Mouse (Mus musculus): ENCODE measurements at regions not wholly inside any gene's neighbourhood (a gene's known extent, or its start where the extent isn't known, plus 50 kb on each side); places are given as distances from the start of the nearest gene placed in this dataset.

DNA sequence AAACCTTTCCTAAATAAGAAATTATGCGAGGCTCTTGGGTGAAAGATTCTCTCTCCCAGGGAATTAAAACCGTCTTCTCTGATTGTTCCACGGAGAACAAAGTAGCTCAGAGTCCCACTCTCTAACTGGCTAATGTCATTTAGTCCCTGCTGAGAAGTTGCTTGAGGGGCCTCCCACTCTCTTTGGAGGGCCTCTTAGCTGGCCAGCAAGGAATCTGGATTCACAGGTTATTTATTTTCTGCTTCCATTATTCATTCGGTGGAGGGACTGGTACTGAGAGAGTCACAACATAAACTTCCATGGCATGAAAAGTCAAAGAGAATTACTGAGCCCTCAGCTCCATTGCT, 210.8 kb downstream of the Mex3b start:
- no peak for DNase-seq

DNA sequence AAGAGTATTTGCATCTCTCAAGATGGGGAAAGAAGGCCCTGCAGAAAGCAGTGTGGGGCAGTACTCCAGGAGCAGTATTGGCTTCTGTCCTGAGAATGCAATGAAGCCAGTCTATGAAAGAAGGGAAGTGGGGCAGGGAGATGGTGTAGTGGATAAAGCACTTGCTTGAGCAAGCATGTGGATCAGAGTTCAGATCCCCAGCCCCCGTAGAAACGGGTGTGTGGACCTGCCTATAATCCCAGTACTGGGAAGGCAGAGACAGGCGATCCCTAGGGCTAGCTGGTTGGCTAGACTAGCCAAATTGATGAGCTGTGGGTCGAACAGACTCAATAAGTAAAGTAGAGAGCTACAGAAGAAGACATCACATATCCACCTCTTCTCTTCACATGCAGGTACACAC, 211.6 kb downstream of the Mex3b start:
- DNase-seq: no peak

DNA sequence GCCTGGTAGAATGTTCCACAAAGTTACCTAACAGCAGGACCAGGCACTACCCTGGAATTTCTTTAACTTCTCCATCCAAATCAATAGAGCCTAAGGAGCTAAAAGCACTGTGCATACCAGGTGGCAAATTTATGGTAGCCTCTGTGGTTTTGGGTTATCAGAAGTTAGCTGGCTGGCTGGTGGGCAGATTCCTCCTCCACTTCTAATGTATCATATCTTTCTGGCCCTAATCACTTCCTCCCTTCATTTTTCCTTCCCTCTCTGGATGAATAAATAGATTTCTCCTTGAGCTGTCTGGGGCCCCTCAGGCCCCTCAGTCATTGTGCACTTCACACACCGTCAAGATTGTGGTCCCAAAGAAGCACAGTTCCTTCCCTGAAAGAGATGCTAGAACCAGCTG, 212.7 kb downstream of the Mex3b start:
- DNase-seq: no peak

DNA sequence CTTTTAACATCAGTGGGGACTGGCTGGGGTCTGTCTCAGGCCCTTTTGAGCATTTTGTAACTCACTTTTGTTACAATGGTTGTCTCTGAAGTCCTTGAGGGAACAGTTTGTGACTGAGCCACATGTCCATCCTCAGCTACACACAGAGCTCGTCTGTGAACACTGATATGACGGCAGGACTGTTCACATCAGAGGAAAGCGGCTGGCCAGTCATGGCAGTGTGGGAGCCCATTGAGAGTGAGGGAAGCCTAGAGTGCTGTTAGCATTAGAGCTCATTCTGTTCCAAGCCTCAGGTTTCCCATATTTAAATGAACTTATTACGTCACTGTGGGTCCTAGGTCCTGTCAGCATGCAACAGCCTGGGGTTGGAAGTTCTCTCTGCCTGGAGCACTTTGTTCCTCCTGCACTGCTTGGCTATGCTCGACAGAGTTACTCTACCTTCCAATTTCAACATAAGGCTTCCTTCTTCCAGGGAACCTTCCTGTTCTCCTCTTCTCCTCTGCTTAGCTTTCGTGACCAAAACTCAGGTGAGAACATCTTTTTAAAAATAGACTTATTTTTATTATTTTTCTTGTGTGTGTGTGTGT, 217.5 kb downstream of the Mex3b start:
- no peak for DNase-seq

DNA sequence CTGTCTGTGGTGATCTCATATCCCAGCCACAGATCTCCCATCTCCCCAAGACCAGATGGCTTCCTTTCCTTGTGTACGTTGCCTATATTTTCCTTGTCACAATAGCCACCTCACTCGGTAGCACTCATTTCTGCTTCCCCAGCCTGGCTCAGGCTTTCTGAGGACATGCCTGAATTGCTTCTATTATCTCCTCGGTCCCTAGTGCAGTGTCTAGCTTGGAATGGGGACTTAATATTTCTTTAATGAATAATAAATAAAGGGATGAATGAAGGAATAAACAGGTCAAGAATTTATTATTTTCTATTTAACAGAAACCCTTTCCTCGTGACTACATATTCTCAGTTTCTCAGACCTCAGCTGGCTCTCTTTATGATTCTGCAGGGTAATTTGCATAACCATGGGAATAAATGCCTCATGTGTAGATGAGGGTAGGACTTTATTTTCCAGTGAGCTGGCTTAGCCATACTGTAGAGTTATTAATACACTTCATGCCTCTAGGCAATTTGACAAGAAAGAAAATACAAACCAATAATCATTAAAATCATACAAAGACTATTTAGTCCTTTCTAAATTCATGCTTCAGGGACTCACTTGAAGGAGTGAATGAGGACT, 218.5 kb downstream of the Mex3b start:
- DNase-seq: no peak

DNA sequence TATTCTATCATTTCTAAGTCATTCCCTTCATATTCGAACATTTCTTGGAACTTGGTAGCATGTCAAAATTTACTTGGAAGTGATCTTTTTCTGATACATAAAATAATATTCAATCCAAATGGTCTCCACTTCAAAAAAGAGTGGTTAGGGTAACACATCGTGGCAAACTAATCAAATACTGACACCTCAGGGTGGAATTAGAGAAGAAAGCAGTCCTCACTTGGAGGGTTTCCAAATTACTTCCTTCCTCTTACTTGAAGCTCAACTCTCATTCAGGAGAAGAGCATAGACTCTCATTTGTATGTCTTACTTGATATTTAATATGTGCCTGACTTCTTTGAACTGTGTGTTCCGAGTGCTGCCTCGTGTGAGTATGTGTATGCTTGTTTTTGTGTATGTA, 220.3 kb downstream of the Mex3b start:
- DNase-seq: no peak

DNA sequence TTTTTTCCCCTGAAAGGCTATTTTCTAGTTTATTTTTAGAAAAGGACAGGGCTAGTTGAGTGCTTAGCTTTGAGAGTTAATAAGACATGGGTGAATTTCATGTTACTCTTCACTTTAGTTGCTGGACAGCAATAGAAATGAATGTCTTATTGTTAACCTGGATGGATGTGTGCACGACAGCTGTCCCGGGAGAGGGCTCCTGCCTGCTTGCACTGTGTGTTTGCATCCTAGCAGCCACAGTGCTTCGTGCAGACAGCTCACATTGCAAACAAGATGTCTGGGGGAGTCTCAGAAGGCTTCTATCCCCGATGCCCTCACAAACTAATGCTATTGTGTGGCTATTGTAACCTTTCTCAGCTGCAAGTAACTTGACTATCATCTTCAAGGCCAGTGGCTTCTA, 221.0 kb downstream of the Mex3b start:
- DNase-seq: no peak

DNA sequence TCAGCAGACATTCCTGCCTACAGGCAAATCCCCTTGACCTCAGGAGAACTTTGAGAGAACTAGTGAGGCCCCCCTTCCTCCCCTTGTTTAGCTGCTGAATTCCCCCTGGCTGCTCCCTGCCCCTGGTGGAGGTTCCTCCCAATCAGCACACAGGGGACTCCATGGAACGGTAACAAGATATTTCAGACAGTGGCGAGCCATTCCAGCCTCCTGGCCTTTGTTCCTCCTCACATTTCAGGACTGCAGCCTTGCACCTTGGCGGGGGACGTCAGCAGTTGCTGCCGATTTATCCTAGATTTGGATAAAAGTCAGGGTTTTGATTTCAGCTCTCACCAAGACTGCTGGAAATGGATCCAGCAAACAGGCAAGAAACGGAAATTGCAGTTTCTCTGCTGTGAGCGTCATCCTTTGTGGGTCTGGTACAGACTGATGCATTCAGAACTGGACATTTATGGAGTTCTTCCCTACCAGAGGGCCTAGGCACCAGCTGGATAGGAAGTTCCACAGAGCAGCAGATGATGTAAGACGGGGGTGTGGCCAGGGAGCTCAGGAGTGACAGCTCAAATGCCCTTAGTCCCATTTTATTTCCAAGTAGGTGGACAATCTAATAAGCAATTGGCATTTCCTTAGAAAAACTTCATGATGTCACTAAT, 222.3 kb downstream of the Mex3b start:
- DNase-seq: no peak

DNA sequence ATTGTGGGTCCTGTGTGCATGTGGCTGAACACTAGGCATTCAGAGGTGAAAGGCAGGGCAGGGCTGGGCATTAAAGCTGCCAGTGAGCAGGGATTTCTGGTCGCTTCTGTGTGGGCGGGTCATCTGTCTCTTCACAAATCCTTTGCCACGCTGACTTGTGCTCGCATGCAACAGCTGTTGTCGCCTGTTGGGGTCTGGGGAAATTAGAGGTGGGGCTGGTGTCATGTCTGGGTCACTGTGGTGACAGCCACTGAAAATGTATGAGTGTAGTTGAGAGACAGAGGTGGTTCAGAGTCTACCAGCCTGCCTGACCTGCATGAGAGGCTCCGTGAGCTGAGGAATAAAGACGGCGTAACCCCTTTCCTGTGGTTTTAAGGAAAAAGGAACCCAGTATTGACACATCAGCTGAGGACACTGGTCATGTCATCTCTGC, 226.8 kb downstream of the Mex3b start:
- DNase-seq: no peak

DNA sequence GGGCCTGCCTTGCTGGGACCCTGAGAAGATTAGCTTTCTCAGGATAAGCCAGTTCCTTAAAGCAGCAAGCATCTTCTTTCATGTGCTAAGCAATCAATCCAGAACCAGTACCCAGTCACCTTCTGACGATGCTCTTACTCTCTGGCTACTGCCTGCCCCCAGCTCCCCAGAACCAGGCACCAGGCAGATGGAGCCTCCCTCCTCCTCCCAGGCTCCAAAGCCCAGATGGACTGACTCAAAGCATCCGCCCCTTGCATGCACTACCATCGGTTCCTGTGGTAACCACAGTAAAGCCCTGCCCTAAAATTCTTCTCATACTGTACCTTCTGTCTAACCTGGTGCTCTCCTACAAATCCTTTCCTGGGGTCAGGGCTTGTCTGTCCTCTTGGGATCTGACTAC, 227.8 kb downstream of the Mex3b start:
- DNase-seq: no peak

DNA sequence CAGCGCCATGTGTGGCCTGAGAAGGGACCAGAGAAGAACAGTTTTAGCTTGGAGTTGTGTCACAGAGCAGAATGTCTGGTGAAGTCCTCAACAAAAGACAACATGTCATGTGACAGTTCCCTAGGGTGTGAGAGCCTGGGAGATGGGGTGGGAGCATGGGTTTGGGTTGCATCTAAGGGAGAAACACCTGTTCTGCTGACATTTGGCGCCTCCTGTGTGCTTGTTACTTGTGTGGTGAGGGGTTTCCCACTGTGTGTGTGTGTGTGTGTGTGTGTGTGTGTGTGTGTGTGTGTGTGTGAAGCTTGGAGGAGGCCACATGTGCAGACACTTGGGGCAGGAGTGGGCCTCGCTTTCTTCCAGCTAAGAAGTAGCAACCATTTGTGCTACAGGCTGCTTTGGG, 228.5 kb downstream of the Mex3b start:
- DNase-seq: no peak

DNA sequence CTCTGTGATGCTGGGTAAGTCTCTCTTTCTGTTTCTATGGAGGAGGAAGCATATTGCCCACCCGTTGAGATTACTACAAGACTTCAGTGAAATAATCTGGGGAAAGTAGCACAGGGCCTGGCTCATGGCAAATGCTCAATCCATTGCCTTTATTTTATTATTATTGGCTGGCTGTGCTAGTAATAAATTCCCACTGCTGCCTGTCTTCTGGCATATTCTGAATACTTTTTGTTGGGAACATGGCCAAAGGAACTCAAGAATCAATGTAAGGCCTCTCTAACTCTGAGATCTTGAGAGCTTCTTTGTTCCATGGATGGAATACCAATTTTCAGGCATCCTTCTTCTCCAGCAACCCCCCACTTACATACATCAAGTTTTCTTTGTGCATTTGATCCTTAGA, 237.3 kb downstream of the Mex3b start:
- no peak for DNase-seq

DNA sequence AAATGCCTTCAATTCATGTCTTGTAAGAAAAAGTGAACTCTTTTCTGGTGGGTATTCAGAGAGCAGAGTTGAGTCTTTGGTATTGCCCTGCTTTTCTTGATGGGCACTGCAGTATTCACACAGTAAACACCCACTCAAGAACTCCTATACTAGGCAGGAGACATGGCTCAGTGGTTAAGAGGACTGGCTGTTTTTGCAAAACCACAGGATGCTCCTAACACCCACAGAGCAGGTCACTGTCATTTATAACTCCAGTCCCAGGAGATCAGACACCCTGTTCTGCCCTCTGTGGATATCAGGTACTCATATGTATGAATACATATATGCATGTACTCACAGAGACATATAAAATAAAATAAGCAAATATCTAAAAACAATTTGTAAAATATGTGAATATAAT, 238.5 kb downstream of the Mex3b start:
- no peak for DNase-seq

DNA sequence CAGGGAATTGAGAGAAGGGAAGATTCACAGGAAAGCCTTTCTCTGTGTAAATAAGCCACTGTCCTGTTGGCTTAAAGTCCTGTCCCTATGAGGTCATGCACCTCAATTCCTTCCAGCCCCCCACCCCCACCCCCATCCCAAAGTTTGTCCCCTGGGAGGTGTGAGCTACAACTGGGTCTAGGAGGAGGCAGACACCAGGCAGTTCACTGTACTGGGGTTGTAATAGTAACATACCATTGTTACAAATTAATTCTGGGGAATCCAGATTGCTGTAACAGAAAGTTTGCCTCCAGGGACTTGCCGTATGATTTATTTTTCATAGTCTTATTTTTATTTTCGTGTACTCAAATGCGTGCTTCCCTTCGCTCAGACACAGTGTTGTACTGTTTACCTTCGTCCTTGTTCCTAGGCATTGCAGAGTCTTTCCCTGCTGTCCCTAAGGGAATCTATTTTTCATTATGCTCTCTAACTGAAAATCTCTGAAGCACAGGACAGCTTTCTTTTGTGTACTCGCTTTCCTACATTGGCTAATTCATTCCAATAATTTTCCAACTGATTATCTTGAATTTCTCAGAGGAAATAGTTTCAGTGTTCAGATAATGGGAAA, 244.2 kb downstream of the Mex3b start:
- DNase-seq: no peak

DNA sequence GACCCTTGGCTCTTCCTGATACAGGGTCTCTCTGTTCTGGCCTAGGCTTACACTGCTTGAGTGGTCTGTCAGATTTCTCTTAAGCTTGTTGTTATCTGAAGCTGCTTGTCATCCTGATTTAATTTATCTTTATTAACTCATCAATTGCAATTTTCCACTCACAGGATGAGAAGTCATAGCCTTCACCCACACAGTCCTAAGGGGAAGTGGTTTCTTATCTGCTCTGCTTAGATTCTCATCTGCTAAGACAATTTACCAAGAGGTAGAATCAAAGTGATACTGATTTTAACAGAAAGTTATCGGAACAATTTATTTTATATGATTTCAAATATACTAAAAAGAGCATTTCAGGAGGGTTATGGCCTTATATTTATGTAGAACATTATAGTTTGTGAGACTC, 249.4 kb downstream of the Mex3b start:
- no peak for DNase-seq

DNA sequence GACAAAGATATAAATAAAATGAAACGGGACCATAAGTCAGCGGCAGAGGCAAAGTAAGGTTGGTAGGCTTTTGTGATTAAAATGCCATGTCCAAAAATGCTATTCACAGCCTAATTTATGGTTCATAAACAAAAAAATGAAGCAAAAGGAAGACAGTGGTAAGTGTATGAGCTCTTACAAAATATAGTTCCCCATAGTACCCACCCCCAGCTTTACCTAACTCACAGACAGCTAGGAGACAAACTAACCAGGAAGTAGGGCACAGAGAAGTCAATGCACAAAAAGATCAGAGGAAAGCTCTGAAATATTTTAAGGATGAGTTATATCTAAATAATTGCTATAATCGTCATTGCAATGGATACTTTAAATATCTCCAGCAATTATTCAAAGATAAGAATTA, 249.9 kb downstream of the Mex3b start:
- no peak for DNase-seq

DNA sequence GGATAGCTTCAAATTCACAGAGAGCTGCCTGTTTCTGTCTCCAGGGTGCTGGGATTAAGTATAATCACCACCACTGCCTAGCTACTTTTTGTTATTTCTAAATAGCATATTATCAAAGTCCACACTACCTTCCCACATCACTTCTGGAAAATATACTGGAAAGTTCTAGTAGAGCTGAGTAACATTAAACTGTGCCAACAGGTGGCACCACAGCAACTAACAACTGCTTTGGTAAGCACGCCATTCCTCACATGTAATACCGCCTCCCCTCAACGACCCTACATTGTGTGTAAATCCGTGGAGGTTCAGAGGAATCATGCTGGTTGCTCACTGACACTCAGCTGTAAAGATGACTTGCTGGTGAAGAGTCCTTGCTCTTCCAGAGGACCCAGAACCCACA, 259.1 kb downstream of the Mex3b start:
- DNase-seq: no peak

DNA sequence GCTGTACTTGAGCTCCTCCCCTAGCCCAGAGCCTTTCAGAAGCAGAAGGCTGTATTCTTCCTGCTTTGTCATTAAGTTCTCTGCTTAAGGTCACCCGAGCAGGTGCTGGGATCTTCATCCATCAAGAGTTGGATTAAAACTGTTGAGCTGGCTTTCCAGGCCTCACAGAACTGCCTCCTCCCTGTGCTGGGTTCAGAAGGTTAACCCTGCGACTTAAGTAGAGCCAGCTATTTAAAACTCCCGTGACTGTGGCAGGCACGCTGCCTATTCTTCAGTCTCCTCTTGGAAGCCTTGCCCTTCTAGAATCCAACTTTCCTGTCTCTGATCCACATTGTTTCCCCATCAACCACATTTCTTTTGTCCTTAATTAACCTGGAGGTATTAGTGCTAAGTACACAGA, 273.1 kb downstream of the Mex3b start:
- DNase-seq: no peak

DNA sequence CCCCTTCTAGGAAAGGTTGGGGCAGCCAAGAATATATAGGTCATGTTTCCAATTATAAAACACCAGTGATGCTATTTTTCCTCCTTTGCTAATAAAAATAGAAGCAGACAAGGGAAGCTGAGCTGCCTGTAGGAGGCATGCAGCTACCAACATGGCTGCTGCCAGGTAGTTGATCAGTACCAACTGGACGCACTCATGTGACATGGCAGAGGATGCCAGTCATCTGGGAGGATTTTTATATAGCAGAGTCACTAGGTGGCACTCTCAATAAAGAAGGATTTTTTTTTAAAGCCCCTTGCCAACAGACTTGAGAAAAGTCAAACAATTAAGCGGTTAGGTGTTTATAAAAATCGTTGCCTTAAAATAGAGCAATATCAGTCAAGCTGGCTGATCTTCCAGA, 273.5 kb downstream of the Mex3b start:
- DNase-seq: no peak

DNA sequence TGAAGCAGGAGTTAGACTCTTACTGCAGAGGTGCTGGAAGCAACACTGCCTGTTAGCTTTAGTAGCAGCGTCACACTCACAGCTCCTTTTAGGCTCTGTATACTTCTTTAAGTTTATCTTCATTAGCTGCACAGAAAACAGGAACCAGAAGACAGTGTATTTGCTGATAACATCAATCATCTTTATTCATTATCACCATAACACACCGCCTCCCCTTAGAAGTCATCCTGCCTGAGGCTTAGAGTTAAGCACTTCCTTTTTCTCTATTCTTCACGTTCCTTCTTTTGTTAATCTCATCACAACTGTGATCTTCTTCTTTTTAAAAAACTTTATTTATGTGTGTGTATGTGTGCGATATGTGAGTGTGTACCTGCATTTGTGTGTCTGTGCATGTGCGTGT, 276.9 kb downstream of the Mex3b start:
- DNase-seq: no peak

DNA sequence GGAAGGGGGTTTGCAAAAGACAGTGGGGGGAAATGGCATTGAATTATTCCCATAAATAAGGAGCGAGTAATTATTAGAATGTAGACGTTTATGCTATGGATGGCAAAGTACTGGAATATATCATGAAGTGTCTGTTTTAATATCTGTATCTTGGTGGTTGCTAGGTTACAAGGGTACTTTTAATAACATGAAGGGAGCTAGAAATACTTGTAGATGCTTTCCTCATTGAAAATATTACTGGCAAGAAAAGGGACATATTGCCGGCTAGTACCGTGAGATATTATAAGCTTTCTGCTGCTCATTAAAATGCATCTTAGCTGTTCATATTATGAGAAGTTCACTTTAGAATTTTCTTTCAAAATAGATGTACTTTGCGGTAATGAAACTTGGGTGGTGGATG, 278.4 kb downstream of the Mex3b start:
- DNase-seq: no peak

DNA sequence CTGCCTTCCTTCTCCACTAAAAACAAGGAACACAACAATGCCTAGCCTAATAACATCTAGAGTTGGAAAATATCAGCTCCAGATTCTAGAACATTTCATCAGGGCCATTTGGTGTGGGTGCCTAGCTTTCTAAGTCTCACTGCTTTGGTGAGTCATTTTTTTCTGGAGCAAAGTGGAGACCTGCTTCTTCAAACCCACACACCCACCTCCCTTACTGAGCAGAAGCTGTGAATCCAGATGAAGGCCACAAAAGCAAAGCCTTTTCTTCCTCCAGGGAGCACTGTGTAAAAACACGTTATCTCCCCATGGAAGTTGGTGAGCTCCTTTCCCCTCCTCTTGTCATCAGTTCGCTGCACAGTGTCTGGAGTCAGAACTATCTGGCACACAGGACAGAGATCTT, 294.1 kb downstream of the Mex3b start:
- no peak for DNase-seq

DNA sequence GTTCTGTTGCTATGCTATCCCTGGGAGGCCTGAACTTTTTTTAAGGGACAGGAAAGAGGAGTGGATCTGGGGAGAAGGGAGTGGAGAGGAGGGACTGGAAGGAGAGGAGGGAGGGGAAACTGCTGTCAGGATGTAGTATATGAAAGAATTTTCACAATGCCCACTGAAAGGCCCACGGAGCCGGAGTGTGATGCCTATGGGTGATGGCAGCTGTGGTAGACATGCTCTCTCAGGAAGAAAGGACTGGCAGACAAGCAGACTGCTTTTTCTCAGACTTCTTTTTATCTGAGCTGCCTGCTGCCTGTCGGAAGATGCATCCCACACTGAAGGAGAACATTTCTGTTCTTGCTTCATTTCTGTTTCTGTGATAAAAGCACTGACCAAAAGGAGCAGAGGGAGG, 295.7 kb downstream of the Mex3b start:
- DNase-seq: no peak

DNA sequence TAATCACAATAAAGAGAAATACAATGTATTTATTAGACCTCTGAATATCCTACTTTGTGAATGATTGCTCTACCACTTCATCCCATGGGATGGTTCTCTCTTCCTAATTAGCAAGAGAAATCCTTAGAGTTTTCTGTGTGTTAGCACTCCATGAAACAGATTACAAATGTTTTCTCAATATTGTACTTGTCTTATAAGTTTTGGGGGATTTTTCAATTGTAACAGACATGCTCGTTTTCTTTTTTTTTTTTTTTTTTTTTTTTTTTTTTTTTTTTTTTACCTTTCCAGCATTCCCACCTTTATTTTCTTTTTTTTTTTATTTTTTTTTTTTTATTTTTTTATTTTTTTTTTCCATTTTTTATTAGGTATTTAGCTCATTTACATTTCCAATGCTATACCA, 312.3 kb downstream of the Mex3b start:
- DNase-seq: no peak

DNA sequence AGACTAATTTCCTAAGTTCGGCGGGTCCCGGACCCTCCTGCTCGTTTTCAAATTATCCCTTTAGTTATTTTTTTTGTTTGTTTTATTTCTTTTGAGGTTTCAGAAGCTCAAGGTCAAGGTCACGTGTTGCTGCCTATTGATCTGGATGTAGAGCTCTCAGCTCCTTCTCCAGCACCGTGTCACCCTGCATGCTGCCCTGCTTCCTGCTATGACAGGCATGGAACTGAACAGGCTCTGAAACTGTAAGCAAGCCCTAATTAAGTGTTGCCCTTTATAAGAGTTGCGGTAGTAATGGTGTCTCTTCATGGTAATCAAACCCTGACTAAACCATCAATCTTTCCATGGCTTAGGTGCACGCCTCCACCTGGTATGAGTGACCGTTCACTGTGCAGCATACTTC, 319.2 kb downstream of the Mex3b start:
- DNase-seq: no peak
